Mouse (Mus musculus): ENCODE results near the gene Rpl18.

GRCm38 (mm10) chr7:45749401-45749800 is 34.1 kb downstream of the Rpl18 start:
- TF ChIP-seq POLR2A (IDR thresholded peaks at IDR 0.05; ENCODE audit: low read depth, low read length) (no peak), CTCF (IDR thresholded peaks at IDR 0.05; ENCODE audit: extremely low read depth, insufficient read depth, insufficient read length, insufficient replicate concordance) (no peak)

Measured in spleen, adult 2 months (tissue).